Mouse (Mus musculus): ENCODE data around the gene Htr7. TPM values are rescaled to one million over a fixed set of nuclear protein-coding genes. Genes with fewer than 3 reads are reported as not detected.

Gene Htr7
- 1.5 and 1.8 TPM in 2 replicates for polyA plus RNA-seq (2016; fragmentation: Nextera tagmentation; extraction: Ambion mirVana)

DNA sequence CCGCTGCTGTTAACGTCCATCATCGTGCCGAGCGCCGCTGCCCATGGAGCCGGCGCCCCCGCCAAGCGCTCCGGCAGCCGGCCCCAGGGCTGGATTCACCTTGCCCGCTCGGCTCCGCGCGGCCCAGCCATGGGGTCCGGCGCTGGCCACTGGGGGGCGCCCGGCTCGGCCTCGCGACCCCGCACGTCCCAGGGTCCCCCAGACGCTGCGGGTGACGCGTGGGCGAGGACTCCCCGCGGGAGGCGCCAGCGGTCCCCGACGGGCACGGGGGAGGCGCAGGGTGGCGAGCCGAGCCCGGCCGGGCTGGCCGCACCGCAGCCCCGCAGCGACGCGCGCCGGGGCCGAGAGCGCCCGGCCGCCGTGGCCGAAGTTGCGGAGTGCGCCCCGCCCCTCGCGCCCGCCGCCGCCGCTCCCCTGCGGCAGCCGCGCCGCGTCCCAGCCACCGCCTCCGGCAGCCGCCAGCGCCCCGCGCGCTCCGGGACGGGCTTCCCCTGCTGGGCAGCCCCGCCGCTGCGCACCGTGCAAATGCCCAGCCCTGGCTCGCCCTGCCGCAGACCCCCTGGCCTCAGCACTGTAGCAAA lies at the start of gene Htr7:
Gene Htr7 (minus strand): TSS at position 277 of the 581 bp plus-strand sequence.
- H3K27ac ChIP-seq, result no peak within 1 kb of the TSS
- H3K9me3 ChIP-seq (replicated peaks), result no peaks in the 10 kb centered on the region
- H3K27me3 ChIP-seq, result peaks cover 37% of the 10 kb centered on the region
- H3K4me2 ChIP-seq (replicated peaks), result peak within 1 kb of the TSS; percentile 89
- H3K4me1 ChIP-seq, result peaks cover 6% of the 10 kb centered on the region; the same call in 1 of the 2 replicates
- WGBS, result 1% methylated on average over 49 of the region's 86 CpGs
- no peaks in the 10 kb centered on the region for H3K36me3 ChIP-seq
- peak; percentile 97 for ATAC-seq (ENCODE audit: low FRiP score)
- peak within 1 kb of the TSS; percentile 68 for H3K4me3 ChIP-seq
- H3K9ac ChIP-seq, result peak within 1 kb of the TSS; percentile 70

DNA sequence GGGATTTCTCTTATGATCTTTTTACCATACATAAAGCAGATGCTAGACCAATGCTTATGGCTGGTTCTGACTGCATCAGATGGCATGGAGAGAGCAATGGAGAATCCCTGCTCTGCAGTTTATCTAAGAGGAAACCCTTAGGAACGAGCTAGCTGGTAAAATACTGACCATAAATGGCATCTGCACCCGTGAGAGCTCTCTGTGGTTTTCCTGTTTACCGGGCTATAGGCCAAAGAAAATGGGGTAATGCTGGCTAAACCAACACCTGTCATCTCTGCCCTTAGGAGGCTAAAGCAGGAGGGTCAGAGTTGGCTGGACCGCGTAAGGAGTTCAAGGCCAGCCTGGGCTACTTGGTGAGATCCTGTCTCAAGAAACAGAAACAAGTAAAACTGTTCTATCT lies 46.6 kb upstream of the Htr7 start:
- Histone ChIP-seq H3K27ac (no peak overlapping the region), H3K27me3 (no peaks in the 10 kb centered on the region; the same call in 1 of the 2 replicates), H3K9ac (no peak overlapping the region), H3K4me3 (no peak overlapping the region), H3K9me3 (replicated peaks) (no peaks in the 10 kb centered on the region), H3K4me1 (no peaks in the 10 kb centered on the region), H3K36me3 (peaks cover 39% of the 10 kb centered on the region), H3K4me2 (replicated peaks) (no peak overlapping the region)
- 93% methylated on average over 5 of the region's 5 CpGs for WGBS
- no peak for ATAC-seq (ENCODE audit: low FRiP score)

DNA sequence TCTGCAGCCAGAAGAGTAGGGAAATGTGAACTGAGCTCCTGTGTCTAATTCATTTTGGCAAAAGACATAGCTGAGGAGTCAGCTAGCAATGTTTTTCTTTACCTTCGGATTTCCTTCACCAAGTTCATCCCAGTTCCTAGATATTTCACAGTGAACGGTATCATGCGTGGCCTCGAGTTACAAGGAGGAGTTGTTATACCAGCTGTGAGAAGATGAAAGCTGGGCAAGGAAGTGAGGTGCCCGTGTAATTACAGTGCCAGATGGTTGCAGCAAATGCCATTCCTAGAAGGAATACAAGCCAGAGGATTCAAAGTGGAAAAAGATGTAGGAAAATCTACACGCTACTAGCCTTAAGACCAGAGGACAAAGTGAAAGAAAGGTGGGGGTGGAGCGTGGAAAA lies 41.6 kb upstream of the Htr7 start:
- Histone ChIP-seq H3K4me1 (no peaks in the 10 kb centered on the region), H3K4me2 (replicated peaks) (no peak overlapping the region), H3K9ac (no peak overlapping the region), H3K27me3 (no peaks in the 10 kb centered on the region), H3K36me3 (peaks cover 69% of the 10 kb centered on the region), H3K27ac (no peak overlapping the region), H3K9me3 (replicated peaks) (no peaks in the 10 kb centered on the region), H3K4me3 (no peak overlapping the region)
- ATAC-seq (ENCODE audit: low FRiP score), result no peak
- WGBS, result 86% methylated on average over 7 of the region's 7 CpGs

DNA sequence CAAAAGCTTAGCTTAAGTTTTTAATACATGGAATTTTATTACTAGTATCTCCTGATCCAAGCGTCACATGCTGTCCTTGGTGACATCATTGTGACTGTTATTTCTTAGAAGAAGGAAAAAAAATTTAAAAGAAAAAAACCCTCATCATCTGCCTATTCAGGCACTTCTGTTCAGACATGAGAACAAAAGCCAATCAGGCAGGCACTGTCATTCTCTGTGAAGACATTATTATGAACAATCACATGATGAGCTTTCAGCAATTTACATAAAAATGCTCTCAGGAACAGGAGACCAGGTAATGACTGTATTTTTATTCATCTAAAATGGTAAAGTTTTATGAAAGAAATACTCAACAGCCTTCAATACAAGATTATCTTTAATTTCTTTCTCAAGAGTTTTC lies 41.0 kb upstream of the Htr7 start:
- no peaks in the 10 kb centered on the region for H3K9me3 ChIP-seq (replicated peaks)
- no peaks in the 10 kb centered on the region for H3K4me1 ChIP-seq
- H3K36me3 ChIP-seq, result peaks cover 68% of the 10 kb centered on the region
- no peak overlapping the region for H3K4me3 ChIP-seq
- no peak overlapping the region for H3K4me2 ChIP-seq (replicated peaks)
- ATAC-seq (ENCODE audit: low FRiP score), result no peak
- H3K27me3 ChIP-seq, result no peaks in the 10 kb centered on the region
- no peak overlapping the region for H3K9ac ChIP-seq
- H3K27ac ChIP-seq, result no peak overlapping the region
- 89% methylated on average over 1 of the region's 1 CpGs for WGBS

DNA sequence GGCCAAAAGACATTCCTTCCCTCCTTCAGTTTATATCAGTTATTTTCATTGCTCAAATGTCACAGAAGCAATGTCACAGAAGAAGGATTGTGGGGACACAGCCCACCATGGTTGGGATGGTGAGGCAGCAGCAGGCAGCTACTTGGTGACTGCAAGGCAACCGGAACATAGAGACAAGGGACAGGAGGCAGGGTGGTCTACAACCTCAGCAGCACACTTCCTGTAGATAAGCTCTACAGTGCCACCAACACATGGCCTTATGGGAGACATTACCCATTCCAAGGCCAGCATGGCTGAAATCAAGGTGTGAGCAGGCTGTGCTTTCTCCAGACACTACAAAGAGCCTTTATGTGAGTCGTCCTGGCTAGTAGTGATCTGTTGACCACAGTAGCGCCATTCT lies 39.9 kb upstream of the Htr7 start:
- WGBS, result 90% methylated on average over 3 of the region's 3 CpGs
- no peaks in the 10 kb centered on the region for H3K27me3 ChIP-seq
- no peaks in the 10 kb centered on the region for H3K4me1 ChIP-seq
- H3K27ac ChIP-seq, result no peak overlapping the region
- no peak overlapping the region for H3K9ac ChIP-seq
- H3K36me3 ChIP-seq, result peaks cover 63% of the 10 kb centered on the region
- no peaks in the 10 kb centered on the region for H3K9me3 ChIP-seq (replicated peaks)
- no peak overlapping the region for H3K4me3 ChIP-seq
- H3K4me2 ChIP-seq (replicated peaks), result no peak overlapping the region
- ATAC-seq (ENCODE audit: low FRiP score), result no peak

DNA sequence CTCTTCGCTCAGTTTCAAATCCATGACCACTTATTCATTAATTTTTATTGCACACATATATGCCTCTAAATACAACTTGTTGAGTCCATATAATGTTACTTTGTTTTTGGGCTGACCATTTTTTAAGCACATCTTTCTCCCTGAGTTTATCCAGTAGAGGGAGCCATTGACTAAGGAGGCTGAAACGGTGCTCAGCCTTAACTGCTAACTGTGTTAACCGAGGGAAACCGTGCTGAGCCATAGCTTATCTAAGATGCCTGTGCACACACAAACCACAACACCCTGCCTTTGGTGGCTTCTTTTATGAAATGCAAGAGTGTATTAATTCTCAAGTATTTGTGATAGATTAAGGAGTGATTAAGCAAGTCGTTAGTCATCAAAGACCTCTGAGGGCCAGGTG lies 33.5 kb upstream of the Htr7 start:
- WGBS, result 54% methylated on average over 5 of the region's 5 CpGs
- no peaks in the 10 kb centered on the region for H3K4me1 ChIP-seq
- no peaks in the 10 kb centered on the region for H3K27me3 ChIP-seq
- H3K9me3 ChIP-seq (replicated peaks), result no peaks in the 10 kb centered on the region
- peaks cover 43% of the 10 kb centered on the region for H3K36me3 ChIP-seq
- no peak overlapping the region for H3K4me2 ChIP-seq (replicated peaks)
- ATAC-seq (ENCODE audit: low FRiP score), result no peak
- no peak overlapping the region for H3K27ac ChIP-seq
- no peak overlapping the region for H3K9ac ChIP-seq
- no peak overlapping the region for H3K4me3 ChIP-seq

DNA sequence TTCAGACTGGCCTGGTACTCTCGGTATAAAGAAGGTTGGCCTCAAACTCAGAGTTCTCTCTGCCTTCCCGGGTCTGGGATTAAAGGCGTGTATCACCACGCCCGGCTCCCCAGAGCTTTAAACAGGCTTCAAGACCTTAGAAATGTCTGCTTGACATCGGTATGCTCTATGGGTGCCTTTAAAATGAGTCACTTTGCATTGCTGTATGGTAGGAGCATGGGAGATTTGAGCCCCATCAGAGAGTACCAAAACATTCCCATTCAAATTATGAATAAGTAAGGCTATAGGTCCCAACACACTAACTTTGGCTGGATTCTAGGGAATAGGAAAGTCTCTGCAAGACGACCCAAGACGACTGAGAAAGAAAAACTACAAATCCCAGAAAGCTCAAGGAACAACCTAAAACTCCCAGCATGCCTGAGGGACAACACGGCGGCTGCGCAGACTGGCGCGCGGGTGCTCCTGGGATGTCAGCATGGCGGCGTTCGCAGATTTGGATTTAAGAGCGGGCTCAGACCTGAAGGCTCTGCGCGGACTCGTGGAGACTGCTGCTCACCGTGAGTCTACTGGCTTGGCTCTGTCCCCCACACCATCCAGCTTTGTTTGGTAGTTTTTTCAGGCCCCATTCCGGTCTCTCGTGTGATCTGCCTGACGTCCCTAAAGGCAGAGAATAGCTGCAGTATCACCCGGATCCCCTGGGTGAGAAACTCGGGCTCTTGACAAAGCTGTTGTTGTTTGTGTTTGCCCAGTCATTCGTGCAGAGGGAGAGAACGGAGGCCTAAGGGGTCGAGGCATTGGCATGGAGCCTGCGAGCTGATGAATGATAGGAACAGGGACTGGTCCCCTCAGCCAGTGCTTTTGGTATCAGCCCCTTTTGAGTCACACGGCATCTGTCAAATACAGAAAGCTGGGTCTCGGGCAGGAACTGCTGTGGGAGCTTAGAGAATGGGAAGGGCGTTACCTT lies 26.2 kb upstream of the Htr7 start, which contains the start of gene Rpp30:
Gene Rpp30 (plus strand): TSS at position 455 of the 964 bp plus-strand sequence.
- ATAC-seq (ENCODE audit: low FRiP score), result peak; percentile 94
- H3K9ac ChIP-seq, result peak within 1 kb of the TSS; percentile 78

DNA sequence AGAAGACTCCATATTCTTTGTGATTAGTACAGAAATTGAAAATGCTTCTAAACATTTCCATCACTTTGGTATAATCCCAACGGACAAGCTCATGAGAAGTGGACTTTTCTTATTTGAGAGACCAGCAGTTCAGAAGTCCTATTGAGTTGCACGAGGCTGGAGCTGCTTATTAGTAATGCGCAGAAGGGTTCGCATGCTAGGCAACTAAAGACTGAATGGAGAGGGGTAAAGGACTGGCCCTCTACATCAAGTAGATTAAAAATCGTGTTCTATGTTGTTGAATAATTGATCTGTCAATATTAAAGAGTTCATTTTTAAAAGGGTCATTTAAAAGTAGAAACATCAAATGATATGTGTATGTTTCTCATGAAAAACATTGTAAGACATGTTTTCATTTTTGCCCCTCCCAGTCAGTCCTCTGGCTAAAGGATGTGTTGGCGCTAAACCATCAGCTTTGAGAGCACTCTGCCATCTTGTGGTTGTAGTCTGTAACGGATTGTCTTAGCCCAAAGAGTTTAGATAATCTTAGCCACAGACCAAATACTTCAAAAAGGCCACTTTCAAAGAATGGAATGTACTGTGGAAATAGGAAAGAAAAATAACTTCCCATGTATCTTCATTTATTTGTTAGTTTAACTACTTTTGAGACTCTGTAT lies 25.4 kb upstream of the Htr7 start:
- no peaks in the 10 kb centered on the region for H3K36me3 ChIP-seq
- WGBS, result 42% methylated on average over 7 of the region's 7 CpGs
- H3K4me3 ChIP-seq, result peak overlapping the region; percentile 82
- peak; percentile 86 for ATAC-seq (ENCODE audit: low FRiP score)
- H3K9me3 ChIP-seq (replicated peaks), result no peaks in the 10 kb centered on the region
- H3K27me3 ChIP-seq, result no peaks in the 10 kb centered on the region
- no peak overlapping the region for H3K9ac ChIP-seq
- H3K4me2 ChIP-seq (replicated peaks), result peak overlapping the region; percentile 85
- H3K27ac ChIP-seq, result peak overlapping the region; percentile 64
- peaks cover 11% of the 10 kb centered on the region for H3K4me1 ChIP-seq

More for the DNA sequence above, 26.2 kb upstream of the Htr7 start, which contains the start of gene Rpp30:
- Histone ChIP-seq H3K9me3 (replicated peaks) (no peaks in the 10 kb centered on the region), H3K4me3 (peak within 1 kb of the TSS; percentile 82), H3K4me1 (peaks cover 11% of the 10 kb centered on the region), H3K27me3 (no peaks in the 10 kb centered on the region), H3K27ac (peak within 1 kb of the TSS; percentile 68), H3K4me2 (replicated peaks) (peak within 1 kb of the TSS; percentile 85), H3K36me3 (peaks cover 7% of the 10 kb centered on the region)
- 2% methylated on average over 34 of the region's 34 CpGs for WGBS

DNA sequence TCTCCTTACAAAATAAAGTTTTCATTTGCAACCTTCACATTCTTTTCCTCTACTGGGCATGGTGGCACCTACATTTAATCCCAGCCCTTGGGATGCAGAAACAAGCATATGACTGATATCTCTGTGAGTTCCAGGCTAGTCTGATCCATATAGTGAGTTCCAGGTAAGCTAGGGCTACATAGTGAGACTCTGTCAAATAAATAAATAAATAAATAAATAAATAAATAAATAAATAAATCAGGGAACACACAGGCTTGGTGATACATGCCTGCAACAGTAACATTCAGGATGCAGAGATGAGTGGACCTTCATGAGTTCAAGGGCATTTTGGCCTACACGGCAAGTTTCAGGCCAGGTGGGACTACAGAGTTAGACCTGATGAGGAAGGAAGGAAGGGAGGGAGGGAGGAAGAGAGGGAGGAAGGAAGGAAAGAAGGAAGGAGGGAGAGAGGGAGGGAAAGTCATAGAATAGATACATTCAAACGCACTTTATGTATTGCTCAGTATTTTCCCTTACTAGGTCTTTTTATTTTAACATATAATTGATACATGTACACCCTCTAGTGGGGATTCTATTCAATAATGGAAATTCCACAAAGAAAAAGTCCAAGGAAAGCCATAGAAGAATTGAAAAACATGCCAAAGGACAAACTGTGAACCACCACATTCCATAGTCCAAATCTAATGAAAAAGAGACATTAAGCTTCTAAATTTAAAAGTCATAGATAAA lies 5.7 kb upstream of the Htr7 start:
- Histone ChIP-seq H3K9me3 (replicated peaks) (no peaks in the 10 kb centered on the region), H3K4me3 (no peak overlapping the region), H3K4me1 (no peaks in the 10 kb centered on the region), H3K27me3 (peaks cover 13% of the 10 kb centered on the region), H3K36me3 (no peaks in the 10 kb centered on the region), H3K4me2 (replicated peaks) (no peak overlapping the region), H3K9ac (no peak overlapping the region), H3K27ac (no peak overlapping the region)
- no peak for ATAC-seq (ENCODE audit: low FRiP score)
- 71% methylated on average over 2 of the region's 2 CpGs for WGBS

DNA sequence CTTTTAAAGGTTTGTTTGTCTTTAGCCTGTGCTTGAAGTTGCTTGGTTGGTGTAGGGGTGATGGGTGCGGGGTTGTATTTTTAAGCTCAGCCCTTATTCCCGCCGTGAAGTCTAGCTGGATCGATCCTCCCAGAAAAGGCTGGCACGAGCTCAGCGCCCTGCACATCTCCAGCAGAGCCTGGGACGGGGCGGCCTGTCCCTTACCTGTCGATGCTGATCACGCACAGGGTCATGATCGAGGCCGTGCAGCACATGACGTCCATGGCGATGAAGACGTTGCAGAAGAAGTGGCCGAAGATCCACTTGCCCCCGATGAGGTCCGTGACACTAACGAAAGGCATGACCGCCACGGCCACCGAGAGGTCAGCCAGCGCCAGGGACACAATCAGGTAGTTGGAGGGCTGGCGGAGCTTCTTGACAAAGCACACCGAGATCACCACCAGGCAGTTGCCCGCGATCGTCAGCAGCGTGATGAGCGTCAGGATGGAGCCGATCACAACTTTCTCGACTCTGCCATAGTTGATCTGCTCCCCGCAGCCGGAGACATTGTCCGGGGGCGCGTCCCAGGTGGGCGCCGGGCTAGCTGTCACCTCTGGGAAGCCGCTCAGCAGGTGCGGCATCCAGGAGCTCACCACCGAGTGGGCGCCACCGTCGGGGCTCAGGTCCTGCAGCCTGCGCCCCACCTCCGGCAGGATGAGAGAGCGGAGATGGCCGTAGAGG lies 645 bp downstream of the Htr7 start:
- Histone ChIP-seq H3K9ac (peak overlapping the region; percentile 70), H3K4me3 (peak overlapping the region; percentile 68), H3K27ac (no peak overlapping the region), H3K36me3 (no peaks in the 10 kb centered on the region), H3K9me3 (replicated peaks) (no peaks in the 10 kb centered on the region), H3K4me1 (peaks cover 6% of the 10 kb centered on the region; the same call in 1 of the 2 replicates), H3K27me3 (peaks cover 37% of the 10 kb centered on the region), H3K4me2 (replicated peaks) (peak overlapping the region; percentile 89)
- peak; percentile 61 for ATAC-seq (ENCODE audit: low FRiP score)
- 7% methylated on average over 49 of the region's 49 CpGs for WGBS

DNA sequence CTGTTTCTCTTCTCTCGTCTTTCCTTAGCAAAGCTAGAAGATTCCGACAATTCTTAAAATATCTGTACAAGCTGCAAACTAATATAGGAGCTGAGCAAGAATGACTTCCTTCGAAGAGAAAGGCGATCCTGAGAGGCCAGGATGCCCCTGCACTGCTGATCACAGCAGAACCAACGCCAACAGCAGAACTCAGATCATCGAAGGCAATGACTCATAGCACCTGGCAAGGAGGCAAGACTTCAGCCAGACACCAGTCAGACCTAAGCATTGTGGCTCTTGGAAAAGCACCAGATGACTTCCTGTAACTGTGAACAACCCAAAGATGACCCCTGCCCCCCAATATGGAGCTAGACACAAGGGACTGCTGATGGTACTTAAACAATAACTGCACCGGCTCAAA lies 11.3 kb downstream of the Htr7 start:
- WGBS, result 87% methylated on average over 7 of the region's 7 CpGs
- no peaks in the 10 kb centered on the region for H3K9me3 ChIP-seq (replicated peaks)
- H3K4me3 ChIP-seq, result no peak overlapping the region
- no peaks in the 10 kb centered on the region for H3K36me3 ChIP-seq
- no peaks in the 10 kb centered on the region for H3K4me1 ChIP-seq
- H3K4me2 ChIP-seq (replicated peaks), result no peak overlapping the region
- no peaks in the 10 kb centered on the region for H3K27me3 ChIP-seq
- H3K9ac ChIP-seq, result no peak overlapping the region
- no peak overlapping the region for H3K27ac ChIP-seq
- no peak for ATAC-seq (ENCODE audit: low FRiP score)
